Mouse (Mus musculus): Measurements from ENCODE around the gene Gm5622.
"Not testable (repeated sequence)": the region's sequence is repeated elsewhere in the genome, so short reads cannot be mapped to it uniquely, and the experiment has no call there.

GRCm38 (mm10) chr14:51592039-51592438 lies 39.4 kb downstream of the Gm5622 start, which contains the start of gene Gm17174:
- not testable (repeated sequence) for TF ChIP-seq POLR2A (IDR thresholded peaks at IDR 0.05; ENCODE audit: extremely low read depth, insufficient read depth, low read length); CTCF (IDR thresholded peaks at IDR 0.05; ENCODE audit: low read depth, low read length)
